Mouse (Mus musculus) inflammation-experienced regulatory T-cells, adult 6 months (primary cell): ENCODE results near the gene Rcor3. TPM values are rescaled to one million over a fixed set of nuclear protein-coding genes. Genes with fewer than 3 reads are reported as not detected.

Experiments
- ATAC-seq: one replicate; pipeline ENCODE4 v1.8.0; 2017
- polyA plus RNA-seq, 3 experiments: library from polyadenylated mRNA; unstranded; fragments of 100-300 nt; shearing (Covaris generic); gene quantifications; one replicate each; pipeline ENCODE4 v1.2.1; 2017

Rcor3 gene
- polyA plus RNA-seq, 3 experiments from 2014 or later: 10.9 to 19.9 (median 14.6) TPM

GRCm38 (mm10) chr1:192092879-192093660 lies 44.8 kb downstream of the Rcor3 start:
- ATAC-seq: peak; percentile 74

- ATAC-seq: peak; percentile 83
Measured at GRCm38 (mm10) chr1:192091806-192092772, 45.8 kb downstream of the Rcor3 start, which contains the start of gene Traf5. Gene Traf5 (minus strand): TSS chr1:192092559.

GRCm38 (mm10) chr1:192090689-192091567 lies 46.9 kb downstream of the Rcor3 start:
- peak; percentile 13 for ATAC-seq

- no peak for ATAC-seq
Measured at GRCm38 (mm10) chr1:192090281-192090680, 47.6 kb downstream of the Rcor3 start.

- ATAC-seq: no peak
Measured at GRCm38 (mm10) chr1:192089208-192090166, 48.4 kb downstream of the Rcor3 start.

GRCm38 (mm10) chr1:192088011-192088410 lies 49.9 kb downstream of the Rcor3 start:
- no peak for ATAC-seq

- no peak for ATAC-seq
Measured at GRCm38 (mm10) chr1:192087098-192087497, 50.8 kb downstream of the Rcor3 start.

GRCm38 (mm10) chr1:192086279-192087037 lies 51.4 kb downstream of the Rcor3 start:
- ATAC-seq: peak; percentile 72

- no peak for ATAC-seq
Measured at GRCm38 (mm10) chr1:192085218-192085617, 52.6 kb downstream of the Rcor3 start.

GRCm38 (mm10) chr1:192082646-192083045 lies 55.2 kb downstream of the Rcor3 start:
- ATAC-seq: no peak

- no peak for ATAC-seq
Measured at GRCm38 (mm10) chr1:192081129-192081528, 56.7 kb downstream of the Rcor3 start.

GRCm38 (mm10) chr1:192079121-192079520 lies 58.7 kb downstream of the Rcor3 start:
- no peak for ATAC-seq

- ATAC-seq: peak; percentile 83
Measured at GRCm38 (mm10) chr1:192078406-192078805, 59.5 kb downstream of the Rcor3 start.

GRCm38 (mm10) chr1:192076796-192077535 lies 60.9 kb downstream of the Rcor3 start:
- ATAC-seq: no peak

- no peak for ATAC-seq
Measured at GRCm38 (mm10) chr1:192076101-192076500, 61.8 kb downstream of the Rcor3 start.

GRCm38 (mm10) chr1:192074824-192075223 lies 63.0 kb downstream of the Rcor3 start:
- no peak for ATAC-seq

GRCm38 (mm10) chr1:192072426-192072825 lies 65.4 kb downstream of the Rcor3 start:
- no peak for ATAC-seq

GRCm38 (mm10) chr1:192070618-192071051 lies 67.2 kb downstream of the Rcor3 start:
- no peak for ATAC-seq

- ATAC-seq: no peak
Measured at GRCm38 (mm10) chr1:192069971-192070591, 67.8 kb downstream of the Rcor3 start.
